Mouse (Mus musculus): ENCODE data around the gene Cldn34b3.
"Not testable (repeated sequence)": the region's sequence is repeated elsewhere in the genome, so short reads cannot be mapped to it uniquely, and the experiment has no call there.

The Cldn34b3 gene

DNA sequence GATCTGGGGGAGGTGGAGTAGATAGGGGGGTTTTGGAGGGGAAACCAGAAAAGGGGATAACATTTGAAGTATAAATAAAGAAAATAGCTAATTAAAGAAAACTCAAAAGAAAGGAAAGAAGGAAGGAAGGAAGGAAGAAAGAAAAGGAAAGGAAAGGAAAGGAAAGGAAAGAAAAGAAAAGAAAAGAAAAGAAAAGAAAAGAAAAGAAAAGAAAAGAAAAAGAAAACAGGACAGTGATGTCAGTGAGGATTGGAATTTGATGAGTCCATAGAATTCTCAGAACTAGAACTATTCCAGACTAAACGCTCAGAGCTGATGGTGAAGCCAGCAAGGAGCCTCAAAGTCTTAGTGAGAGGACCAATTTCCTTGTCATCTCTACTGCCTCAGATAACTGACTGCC is at the start of gene Cldn34b3:
Cldn34b3 (plus strand) TSS at position 301 of the 400 bp plus-strand sequence.
- not testable (repeated sequence) for H3K4me1 ChIP-seq (replicated peaks; ENCODE audit: low read depth, low read length); H3K4me3 ChIP-seq (replicated peaks; ENCODE audit: low read length); H3K36me3 ChIP-seq (ENCODE audit: insufficient read depth, low read length); H3K9me3 ChIP-seq (ENCODE audit: low read length); H3K27me3 ChIP-seq (ENCODE audit: insufficient read depth, low read length)

Data from E14TG2a.4 (cell line).